Mouse (Mus musculus) lung, embryonic 15.5 days (tissue): ENCODE measurements around the gene Zfp668. TPM values are rescaled to one million over a fixed set of nuclear protein-coding genes. Genes with fewer than 3 reads are reported as not detected.

ENCODE experiments used
- ATAC-seq: fragments of 200-750 bp; cut with Nextera tagmentation; 2 replicates; pipeline ENCODE4 v1.8.0; 2017; ENCODE audit warnings: moderate number of reproducible peaks, borderline replicate concordance; ENCODE audit not compliant: low FRiP score, low TSS enrichment; ENCODE audit errors: extremely low read depth
- H3K27ac ChIP-seq: fragments of 300-500 bp; sonication (generic); 2 replicates; pipeline ENCODE4 v1.5.1; 2015; ENCODE audit warnings: moderate library complexity, mild to moderate bottlenecking, inconsistent platforms
- H3K27me3 ChIP-seq: fragments of 300-500 bp; sonication (generic); 2 replicates; pipeline ENCODE4 v1.6.1; 2015; ENCODE audit warnings: inconsistent platforms
- H3K36me3 ChIP-seq: fragments of 300-500 bp; sonication (generic); 2 replicates; pipeline ENCODE4 v1.6.1; 2015; ENCODE audit warnings: inconsistent platforms
- H3K4me1 ChIP-seq: fragments of 300-500 bp; sonication (generic); 2 replicates; pipeline ENCODE4 v1.6.1; 2015; ENCODE audit warnings: inconsistent platforms
- H3K4me2 ChIP-seq: fragments of 300-500 bp; sonication (generic); 2 replicates; pipeline ENCODE4 v1.6.1; 2015; ENCODE audit warnings: inconsistent platforms, mild to moderate bottlenecking, moderate library complexity
- H3K4me3 ChIP-seq: fragments of 300-500 bp; sonication (generic); 2 replicates; pipeline ENCODE4 v1.5.1; 2015; ENCODE audit warnings: mild to moderate bottlenecking, inconsistent platforms
- H3K9ac ChIP-seq: fragments of 300-500 bp; sonication (generic); 2 replicates; pipeline ENCODE4 v1.6.1; 2015; ENCODE audit warnings: inconsistent platforms
- H3K9me3 ChIP-seq: fragments of 300-500 bp; sonication (generic); 2 replicates; pipeline ENCODE4 v1.6.1; 2016; ENCODE audit warnings: inconsistent platforms
- WGBS: fragments of 180-500 bp; shearing (Covaris S2); methylation state at CpG from one replicate; pipeline ENCODE4 v1.1.7; 2015; 5-methylcytosine and 5-hydroxymethylcytosine counted together
- polyA plus RNA-seq: library from polyadenylated mRNA; unstranded; fragments of >200 nt; fragmentation: Nextera tagmentation; extraction: Ambion mirVana; gene quantifications from 2 replicates; pipeline ENCODE4 v1.2.1, GENCODE M21; 2015

Zfp668 gene
- polyA plus RNA-seq, 1 experiment from 2014 or later = 21.3 TPM

GRCm38 (mm10) chr7:127890798-127891197 lies 14.2 kb upstream of the Zfp668 start, which contains the start of gene Prss53:
Prss53 (minus strand) TSS chr7:127890970.
- Histone ChIP-seq H3K4me2 (no peak within 1 kb of the TSS), H3K9ac (no peak within 1 kb of the TSS), H3K9me3 (no peaks in the 10 kb centered on the region), H3K27me3 (no peaks in the 10 kb centered on the region), H3K36me3 (peaks cover 50% of the 10 kb centered on the region), H3K27ac (no peak within 1 kb of the TSS), H3K4me1 (peaks cover 16% of the 10 kb centered on the region), H3K4me3 (no peak within 1 kb of the TSS)
- ATAC-seq = no peak
- 26% methylated on average over 4 of the region's 4 CpGs for WGBS

GRCm38 (mm10) chr7:127888821-127889220 lies 12.2 kb upstream of the Zfp668 start:
- Histone ChIP-seq H3K4me3 (no peak overlapping the region), H3K27me3 (no peaks in the 10 kb centered on the region), H3K36me3 (peaks cover 65% of the 10 kb centered on the region), H3K4me2 (no peak overlapping the region), H3K4me1 (peaks cover 11% of the 10 kb centered on the region; the same call in 1 of the 2 replicates), H3K9ac (no peak overlapping the region), H3K9me3 (no peaks in the 10 kb centered on the region), H3K27ac (no peak overlapping the region)
- ATAC-seq = no peak
- WGBS = 61% methylated on average over 3 of the region's 3 CpGs

- no peak overlapping the region for H3K4me2 ChIP-seq
- no peak for ATAC-seq
- no peaks in the 10 kb centered on the region for H3K9me3 ChIP-seq
- 82% methylated on average over 3 of the region's 3 CpGs for WGBS
- H3K9ac ChIP-seq = no peak overlapping the region
- H3K27ac ChIP-seq = no peak overlapping the region
- peaks cover 71% of the 10 kb centered on the region for H3K36me3 ChIP-seq
- H3K27me3 ChIP-seq = no peaks in the 10 kb centered on the region
- H3K4me3 ChIP-seq = no peak overlapping the region
- peaks cover 11% of the 10 kb centered on the region; the same call in 1 of the 2 replicates for H3K4me1 ChIP-seq
Measured at GRCm38 (mm10) chr7:127887781-127888180, 11.2 kb upstream of the Zfp668 start.

- H3K27ac ChIP-seq = no peak overlapping the region
- H3K9ac ChIP-seq = no peak overlapping the region
- H3K36me3 ChIP-seq = peaks cover 72% of the 10 kb centered on the region
- no peak for ATAC-seq
- H3K4me1 ChIP-seq = peaks cover 11% of the 10 kb centered on the region; the same call in 1 of the 2 replicates
- no peaks in the 10 kb centered on the region for H3K27me3 ChIP-seq
- WGBS = 75% methylated on average over 8 of the region's 8 CpGs
- H3K4me2 ChIP-seq = no peak overlapping the region
- no peak overlapping the region for H3K4me3 ChIP-seq
- no peaks in the 10 kb centered on the region for H3K9me3 ChIP-seq
Measured at GRCm38 (mm10) chr7:127887191-127887590, 10.6 kb upstream of the Zfp668 start.

GRCm38 (mm10) chr7:127886551-127886950 lies 9.9 kb upstream of the Zfp668 start:
- no peak for ATAC-seq
- no peaks in the 10 kb centered on the region for H3K9me3 ChIP-seq
- no peak overlapping the region for H3K4me2 ChIP-seq
- peaks cover 11% of the 10 kb centered on the region; the same call in 1 of the 2 replicates for H3K4me1 ChIP-seq
- H3K27me3 ChIP-seq = no peaks in the 10 kb centered on the region
- H3K36me3 ChIP-seq = peaks cover 78% of the 10 kb centered on the region
- 87% methylated on average over 6 of the region's 6 CpGs for WGBS
- H3K9ac ChIP-seq = no peak overlapping the region
- H3K27ac ChIP-seq = no peak overlapping the region
- H3K4me3 ChIP-seq = no peak overlapping the region

GRCm38 (mm10) chr7:127885951-127886350 lies 9.3 kb upstream of the Zfp668 start:
- WGBS = 53% methylated on average over 6 of the region's 6 CpGs
- Histone ChIP-seq H3K4me2 (no peak overlapping the region), H3K9me3 (no peaks in the 10 kb centered on the region), H3K27me3 (no peaks in the 10 kb centered on the region), H3K4me1 (peaks cover 11% of the 10 kb centered on the region; the same call in 1 of the 2 replicates), H3K9ac (no peak overlapping the region), H3K36me3 (peaks cover 84% of the 10 kb centered on the region), H3K27ac (no peak overlapping the region), H3K4me3 (no peak overlapping the region)
- no peak for ATAC-seq

- Histone ChIP-seq H3K4me2 (no peak overlapping the region), H3K9ac (no peak overlapping the region), H3K27me3 (no peaks in the 10 kb centered on the region), H3K27ac (no peak overlapping the region), H3K9me3 (no peaks in the 10 kb centered on the region), H3K4me3 (no peak overlapping the region), H3K4me1 (peaks cover 15% of the 10 kb centered on the region), H3K36me3 (peaks cover 72% of the 10 kb centered on the region)
- ATAC-seq = no peak
- 84% methylated on average over 12 of the region's 12 CpGs for WGBS
Measured at GRCm38 (mm10) chr7:127880431-127880830, 3.8 kb upstream of the Zfp668 start.

GRCm38 (mm10) chr7:127879301-127879700 lies 2.7 kb upstream of the Zfp668 start:
- Histone ChIP-seq H3K4me3 (no peak overlapping the region), H3K9ac (no peak overlapping the region), H3K27me3 (no peaks in the 10 kb centered on the region), H3K4me2 (no peak overlapping the region), H3K36me3 (peaks cover 62% of the 10 kb centered on the region), H3K9me3 (no peaks in the 10 kb centered on the region), H3K27ac (no peak overlapping the region), H3K4me1 (peaks cover 12% of the 10 kb centered on the region)
- no peak for ATAC-seq
- WGBS = 92% methylated on average over 9 of the region's 9 CpGs

- peak within 1 kb of the TSS; percentile 97 for H3K9ac ChIP-seq
- H3K27ac ChIP-seq = peak within 1 kb of the TSS; percentile 98
- H3K9me3 ChIP-seq = no peaks in the 10 kb centered on the region
- H3K4me1 ChIP-seq = peaks cover 25% of the 10 kb centered on the region
- H3K4me3 ChIP-seq = peak within 1 kb of the TSS; percentile 73
- H3K27me3 ChIP-seq = no peaks in the 10 kb centered on the region
- peak within 1 kb of the TSS; percentile 69 for H3K4me2 ChIP-seq
- ATAC-seq = peak; percentile 91
- 1% methylated on average over 41 of the region's 41 CpGs for WGBS
- peaks cover 38% of the 10 kb centered on the region for H3K36me3 ChIP-seq
Measured at GRCm38 (mm10) chr7:127876041-127876466, 574 bp downstream of the Zfp668 start, which contains the start of gene Zfp646. Zfp646 (plus strand) TSS chr7:127876221.

- no peaks in the 10 kb centered on the region for H3K27me3 ChIP-seq
- H3K4me2 ChIP-seq = peak overlapping the region; percentile 69
- peaks cover 34% of the 10 kb centered on the region for H3K36me3 ChIP-seq
- H3K9me3 ChIP-seq = no peaks in the 10 kb centered on the region
- peaks cover 25% of the 10 kb centered on the region for H3K4me1 ChIP-seq
- peak overlapping the region; percentile 73 for H3K4me3 ChIP-seq
- H3K9ac ChIP-seq = peak overlapping the region; percentile 97
- peak overlapping the region; percentile 98 for H3K27ac ChIP-seq
- peak; percentile 94 for ATAC-seq
- WGBS = 0% methylated on average over 42 of the region's 43 CpGs
Measured at GRCm38 (mm10) chr7:127875627-127876001, 1.0 kb downstream of the Zfp668 start.

- Histone ChIP-seq H3K27ac (peak overlapping the region; percentile 98), H3K9me3 (no peaks in the 10 kb centered on the region), H3K9ac (peak overlapping the region; percentile 97), H3K4me2 (peak overlapping the region; percentile 69), H3K4me3 (peak overlapping the region; percentile 73), H3K27me3 (no peaks in the 10 kb centered on the region), H3K4me1 (peaks cover 25% of the 10 kb centered on the region), H3K36me3 (peaks cover 28% of the 10 kb centered on the region)
- WGBS = 3% methylated on average over 20 of the region's 20 CpGs
- ATAC-seq = 0 out of 2 replicates have a peak, but pooled peaks have one; percentile 15
Measured at GRCm38 (mm10) chr7:127874812-127875626, 1.6 kb downstream of the Zfp668 start.

- H3K9ac ChIP-seq = no peak overlapping the region
- 78% methylated on average over 5 of the region's 5 CpGs for WGBS
Measured at GRCm38 (mm10) chr7:127870136-127870821, 6.3 kb downstream of the Zfp668 start.

More at GRCm38 (mm10) chr7:127870136-127870821, 6.3 kb downstream of the Zfp668 start:
- Histone ChIP-seq H3K27me3 (no peaks in the 10 kb centered on the region), H3K4me1 (peaks cover 17% of the 10 kb centered on the region; the same call in 1 of the 2 replicates), H3K4me3 (no peak overlapping the region), H3K9me3 (no peaks in the 10 kb centered on the region), H3K27ac (no peak overlapping the region), H3K36me3 (peaks cover 32% of the 10 kb centered on the region), H3K4me2 (no peak overlapping the region)
- no peak for ATAC-seq
